Mouse (Mus musculus): ENCODE data around the gene Lipa. TPM values are rescaled to one million over a fixed set of nuclear protein-coding genes. Genes with fewer than 3 reads are reported as not detected.

Gene Lipa
- total RNA-seq, 2 experiments from 2014 or later = 16.6 to 20.0 TPM

DNA sequence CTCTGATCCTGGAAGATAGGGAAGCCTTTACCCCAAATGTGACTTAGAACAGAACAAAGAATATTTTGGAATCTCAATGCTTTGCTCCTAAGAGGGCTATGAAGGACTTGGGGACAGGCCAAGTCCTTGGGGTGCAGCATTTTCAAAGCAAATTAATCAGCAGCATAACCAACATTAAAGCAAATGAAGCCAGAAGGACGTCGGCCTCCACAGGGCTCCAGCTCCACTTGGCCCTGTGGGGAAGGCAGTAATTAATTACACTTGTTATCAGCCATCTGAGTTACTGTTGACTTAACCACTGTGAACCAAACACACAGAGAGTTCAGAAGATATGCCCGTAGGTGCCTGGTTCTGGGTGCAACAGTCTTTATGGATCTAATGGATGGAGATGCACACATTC is 8.5 kb downstream of the Lipa start:
- Histone ChIP-seq H3K27ac (no peak overlapping the region), H3K4me3 (no peak overlapping the region)
- no peak for DNase-seq (ENCODE audit: low spot score in 2 of 2)
- no peak for TF ChIP-seq CTCF (conservative IDR thresholded peaks at IDR 0.05)

DNA sequence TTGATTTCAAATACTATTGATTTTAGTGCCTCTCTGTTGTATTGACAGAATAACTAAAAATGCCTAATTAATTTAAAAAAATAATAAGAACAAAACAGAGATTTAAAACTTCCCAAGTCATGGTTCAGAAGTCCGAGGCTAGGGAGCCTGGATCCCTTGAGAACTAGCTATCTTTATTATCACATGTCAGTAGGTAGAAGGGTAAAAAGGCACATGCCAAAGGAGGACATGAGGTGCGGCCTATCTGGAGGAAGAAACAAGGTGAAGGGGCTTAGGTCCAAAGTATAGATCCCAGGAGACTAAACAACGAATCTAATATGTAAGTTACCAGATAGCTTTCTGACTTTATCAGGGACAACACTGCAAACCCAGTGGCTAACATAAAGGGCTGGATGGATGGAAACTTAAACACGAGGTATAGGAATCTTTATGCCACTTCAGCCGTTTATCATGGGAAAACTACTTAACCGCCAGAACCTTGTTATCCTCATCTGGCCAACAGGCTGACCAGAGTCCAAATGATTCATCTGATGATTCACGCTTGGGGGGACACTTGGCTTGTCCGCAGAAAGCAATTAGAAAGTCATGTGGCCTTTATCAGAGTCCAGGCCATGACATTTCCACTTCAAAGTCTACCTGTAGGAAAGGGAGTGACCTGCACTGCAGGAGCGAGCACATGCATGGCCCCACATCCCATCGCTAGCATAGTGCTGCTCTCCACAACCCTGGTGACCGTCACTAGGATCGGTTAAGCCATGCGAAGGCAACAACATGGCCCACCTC is 9.3 kb downstream of the Lipa start:
- no peak for TF ChIP-seq CTCF (conservative IDR thresholded peaks at IDR 0.05)
- Histone ChIP-seq H3K27ac (no peak overlapping the region), H3K4me3 (no peak overlapping the region)
- no peak for DNase-seq (ENCODE audit: low spot score in 2 of 2)

DNA sequence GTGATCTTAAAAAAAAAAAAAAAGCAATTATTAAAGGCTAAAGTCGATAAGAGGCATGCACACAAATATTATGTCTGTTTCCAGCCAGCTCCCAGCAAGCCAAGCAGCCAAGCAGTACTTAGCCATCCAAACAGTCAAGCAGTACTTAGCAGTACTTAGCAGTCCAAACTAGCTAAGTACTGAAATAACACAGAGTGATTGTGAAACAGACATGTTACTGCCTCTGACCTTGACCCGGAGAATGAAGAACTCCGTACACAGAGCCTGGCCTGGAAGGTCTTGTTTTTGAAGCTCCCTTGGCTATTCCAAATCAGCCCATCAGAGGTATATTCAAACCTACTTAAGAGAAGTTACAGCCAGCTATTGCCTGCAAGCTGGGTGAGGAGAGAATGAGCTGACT is 10.1 kb downstream of the Lipa start:
- Histone ChIP-seq H3K4me3 (no peak overlapping the region), H3K27ac (no peak overlapping the region)
- no peak for TF ChIP-seq CTCF (conservative IDR thresholded peaks at IDR 0.05)
- DNase-seq (ENCODE audit: low spot score in 2 of 2) = no peak

DNA sequence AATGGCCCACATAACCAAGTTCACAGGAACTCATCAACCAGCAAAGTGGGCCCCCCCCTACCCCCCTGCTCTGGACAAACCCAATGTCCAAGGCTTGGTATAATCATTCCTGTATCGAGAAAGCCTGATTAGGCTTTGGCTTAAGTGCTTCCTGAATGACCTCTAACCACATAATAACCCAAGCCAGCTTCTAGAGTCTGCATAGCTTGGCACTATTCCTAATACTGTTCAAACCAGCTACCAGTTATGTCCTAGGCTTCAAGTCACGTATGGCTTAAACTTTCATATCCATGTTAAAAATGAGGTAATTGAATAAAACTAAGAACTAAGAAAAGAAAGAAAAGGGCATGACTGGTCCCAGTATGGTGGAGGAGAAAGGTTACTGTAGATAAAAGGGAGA is 10.9 kb downstream of the Lipa start:
- Histone ChIP-seq H3K27ac (no peak overlapping the region), H3K4me3 (no peak overlapping the region)
- no peak for TF ChIP-seq CTCF (conservative IDR thresholded peaks at IDR 0.05)
- DNase-seq (ENCODE audit: low spot score in 2 of 2) = no peak

DNA sequence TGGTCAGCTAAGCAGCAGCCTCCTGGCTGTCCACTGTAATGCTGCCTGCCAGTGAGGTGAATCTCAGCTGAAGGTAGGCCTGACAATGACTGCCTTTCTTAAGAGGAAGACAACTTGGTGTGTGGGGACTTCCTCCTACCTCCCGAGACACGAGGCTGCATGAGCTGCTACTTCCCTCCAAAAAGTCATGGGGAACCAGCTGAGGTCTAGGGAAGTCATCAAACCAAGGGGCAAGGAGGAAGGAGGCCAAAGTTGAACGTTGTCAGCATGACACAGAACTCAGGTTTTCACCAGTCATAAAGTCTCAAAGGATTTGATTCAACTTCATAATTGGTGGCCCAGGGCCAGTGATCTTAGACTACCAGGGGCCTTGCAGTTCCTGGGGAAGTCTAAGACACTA is 11.6 kb downstream of the Lipa start:
- H3K27ac ChIP-seq = no peak overlapping the region
- TF ChIP-seq CTCF (conservative IDR thresholded peaks at IDR 0.05) = no peak
- no peak overlapping the region for H3K4me3 ChIP-seq
- DNase-seq (ENCODE audit: low spot score in 2 of 2) = no peak

DNA sequence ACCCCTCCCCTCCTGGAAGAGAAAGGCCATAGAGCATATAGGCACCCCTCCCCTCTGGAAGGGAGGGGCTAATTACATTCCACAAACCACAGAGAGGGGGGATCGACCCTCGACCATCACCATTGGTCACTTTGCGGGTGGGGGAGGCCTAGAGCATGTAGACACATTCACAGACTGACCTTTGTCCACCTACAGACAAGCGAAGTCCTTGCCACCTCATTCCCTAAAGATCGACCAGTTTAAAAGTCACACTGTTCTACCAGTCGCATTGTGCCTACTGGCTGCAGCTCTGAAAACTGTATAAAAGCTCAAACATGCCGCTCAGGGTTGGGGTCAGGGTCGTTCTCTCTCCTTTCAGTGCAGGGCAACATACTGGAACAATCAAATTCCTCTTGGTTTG is 15.7 kb downstream of the Lipa start:
- no peak for TF ChIP-seq CTCF (conservative IDR thresholded peaks at IDR 0.05)
- DNase-seq (ENCODE audit: low spot score in 2 of 2) = no peak
- no peak overlapping the region for H3K4me3 ChIP-seq
- no peak overlapping the region for H3K27ac ChIP-seq

DNA sequence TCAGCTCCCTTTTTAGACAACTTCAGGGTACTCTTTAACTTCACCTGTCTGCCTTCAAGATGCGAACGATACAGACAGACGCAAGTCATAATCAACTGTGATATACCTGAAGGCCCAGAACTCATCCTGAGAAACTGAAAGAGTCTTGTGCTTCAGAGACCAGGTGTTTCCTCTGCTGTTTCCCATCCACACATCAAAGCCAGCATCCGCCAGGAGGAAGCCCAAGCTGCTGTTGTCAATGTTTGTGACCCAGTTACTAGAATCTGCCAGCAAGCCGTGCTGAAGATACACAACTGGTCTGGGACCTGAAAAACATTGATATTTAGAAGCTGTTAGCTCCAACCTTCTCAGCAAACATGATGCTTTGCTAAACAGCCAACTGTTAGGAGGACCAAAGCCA is 16.6 kb downstream of the Lipa start:
- no peak for TF ChIP-seq CTCF (conservative IDR thresholded peaks at IDR 0.05)

DNA sequence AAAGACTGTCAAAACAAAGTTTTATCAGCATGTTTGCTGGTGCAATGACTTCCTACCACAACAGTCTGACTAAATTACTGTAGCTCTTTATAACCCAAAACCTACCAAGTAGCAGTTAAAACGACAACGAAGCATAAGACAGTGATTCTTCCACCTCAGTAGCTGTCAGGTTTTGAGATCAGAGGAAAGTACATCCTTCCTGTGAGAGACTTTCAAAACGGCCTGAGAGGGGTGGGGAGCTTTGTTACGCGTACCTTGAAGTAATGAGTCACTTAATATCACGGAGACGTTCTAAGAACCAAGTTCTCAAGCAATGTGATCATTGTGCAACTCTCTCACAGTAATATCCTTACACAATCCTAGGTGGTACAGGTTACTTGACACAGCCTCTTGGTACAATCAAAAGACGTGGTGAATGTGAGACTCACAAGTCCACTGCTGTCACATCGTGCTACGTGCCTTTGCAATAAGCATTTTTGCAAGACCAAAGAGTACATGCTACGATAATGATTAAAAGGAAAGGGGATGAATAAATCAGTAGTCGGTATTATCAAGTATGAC is 22.0 kb downstream of the Lipa start:
- TF ChIP-seq CTCF (conservative IDR thresholded peaks at IDR 0.05) = no peak
- H3K4me3 ChIP-seq = no peak overlapping the region
- no peak overlapping the region for H3K27ac ChIP-seq
- DNase-seq (ENCODE audit: low spot score in 2 of 2) = no peak

More for the DNA sequence above, 16.6 kb downstream of the Lipa start:
- no peak overlapping the region for H3K4me3 ChIP-seq
- DNase-seq (ENCODE audit: low spot score in 2 of 2) = no peak
- H3K27ac ChIP-seq = no peak overlapping the region

DNA sequence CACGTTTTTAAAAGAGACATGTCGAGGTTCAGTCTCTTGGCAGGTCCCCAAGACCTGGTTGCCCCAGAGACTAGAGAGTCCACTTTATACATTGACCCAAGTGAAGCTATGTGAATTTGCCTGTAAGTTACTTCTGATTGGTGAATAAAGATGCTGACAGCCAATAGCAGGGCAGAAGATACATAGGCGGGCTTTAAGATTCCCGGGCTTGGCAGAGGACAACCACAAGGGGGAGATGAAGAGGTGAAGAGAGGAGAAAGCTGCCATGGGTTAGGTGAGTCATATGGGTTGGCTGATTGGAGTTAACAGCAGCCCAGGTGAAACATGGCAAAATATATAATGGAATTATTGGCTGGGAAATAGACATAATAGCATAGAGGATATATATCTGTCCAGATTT is 26.5 kb downstream of the Lipa start:
- Histone ChIP-seq H3K4me3 (no peak overlapping the region), H3K27ac (no peak overlapping the region)
- DNase-seq (ENCODE audit: low spot score in 2 of 2) = peak; percentile 51 to 63
- peak; percentile 81 for TF ChIP-seq CTCF (conservative IDR thresholded peaks at IDR 0.05)

DNA sequence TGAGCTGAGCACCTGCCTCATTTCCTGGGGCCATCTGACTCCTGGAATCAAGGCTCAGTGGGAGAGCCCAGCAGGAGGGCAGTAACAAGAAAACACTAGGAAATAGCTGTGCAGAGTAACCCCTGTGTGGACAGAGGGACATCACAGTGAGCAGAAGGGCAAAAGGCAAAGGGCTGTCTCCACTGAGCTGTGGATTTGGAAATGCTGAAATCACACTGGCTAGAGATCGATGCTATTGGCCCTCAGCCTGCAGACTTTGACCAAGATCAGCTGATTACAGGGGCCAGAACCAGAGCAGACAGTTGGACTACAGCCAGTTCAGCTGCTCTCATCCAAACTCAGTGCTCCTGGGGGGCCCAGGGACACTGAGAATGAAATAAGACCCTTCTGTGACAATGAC is 30.9 kb downstream of the Lipa start:
- Histone ChIP-seq H3K27ac (no peak overlapping the region), H3K4me3 (no peak overlapping the region)
- no peak for DNase-seq (ENCODE audit: low spot score in 2 of 2)
- TF ChIP-seq CTCF (conservative IDR thresholded peaks at IDR 0.05) = no peak

DNA sequence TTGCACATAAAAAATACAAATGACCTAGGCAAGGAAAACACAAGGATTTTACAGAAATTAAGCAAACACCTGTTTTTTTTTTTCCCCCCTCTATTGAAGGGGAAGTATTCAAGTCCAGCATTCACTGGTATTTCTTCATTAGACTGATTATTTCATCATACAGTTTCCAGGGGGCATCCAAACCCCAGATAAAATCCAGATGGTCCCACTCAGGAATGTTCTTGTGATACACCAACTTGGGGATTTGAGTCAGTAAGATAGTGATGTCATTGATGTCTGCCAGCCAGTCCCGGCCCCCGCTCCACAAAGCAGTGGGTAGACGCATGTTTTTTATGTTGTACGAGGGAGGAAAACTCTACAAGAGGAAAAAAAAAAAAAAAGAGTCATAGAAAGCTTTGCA is 33.4 kb downstream of the Lipa start:
- no peak overlapping the region for H3K4me3 ChIP-seq
- peak in 1 of 2 experiments; percentile 29 for DNase-seq (ENCODE audit: low spot score in 2 of 2)
- TF ChIP-seq CTCF (conservative IDR thresholded peaks at IDR 0.05) = no peak
- H3K27ac ChIP-seq = no peak overlapping the region

DNA sequence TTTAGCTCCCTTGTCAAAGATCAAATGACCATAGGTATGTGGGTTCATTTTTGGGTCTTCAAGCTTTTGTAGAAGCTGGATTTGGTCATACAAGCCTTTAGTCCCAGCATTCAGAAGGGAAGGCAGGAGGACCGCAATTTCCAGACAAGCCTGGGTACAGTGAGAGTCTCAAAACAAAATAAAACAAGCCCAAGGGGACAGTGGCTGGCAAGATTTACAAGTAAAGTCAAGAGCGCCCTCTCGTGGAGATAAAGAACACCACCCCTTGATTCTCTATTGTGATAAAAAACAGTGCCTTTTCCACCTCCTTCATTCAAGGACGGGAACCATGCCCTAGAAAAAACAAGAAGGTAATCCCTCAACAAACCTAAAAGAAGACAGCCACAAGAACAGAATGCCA is 43.7 kb downstream of the Lipa start:
- TF ChIP-seq CTCF (conservative IDR thresholded peaks at IDR 0.05) = peak; percentile 78
- H3K27ac ChIP-seq = no peak overlapping the region
- H3K4me3 ChIP-seq = no peak overlapping the region
- DNase-seq (ENCODE audit: low spot score in 2 of 2) = peak; percentile 40 to 56

DNA sequence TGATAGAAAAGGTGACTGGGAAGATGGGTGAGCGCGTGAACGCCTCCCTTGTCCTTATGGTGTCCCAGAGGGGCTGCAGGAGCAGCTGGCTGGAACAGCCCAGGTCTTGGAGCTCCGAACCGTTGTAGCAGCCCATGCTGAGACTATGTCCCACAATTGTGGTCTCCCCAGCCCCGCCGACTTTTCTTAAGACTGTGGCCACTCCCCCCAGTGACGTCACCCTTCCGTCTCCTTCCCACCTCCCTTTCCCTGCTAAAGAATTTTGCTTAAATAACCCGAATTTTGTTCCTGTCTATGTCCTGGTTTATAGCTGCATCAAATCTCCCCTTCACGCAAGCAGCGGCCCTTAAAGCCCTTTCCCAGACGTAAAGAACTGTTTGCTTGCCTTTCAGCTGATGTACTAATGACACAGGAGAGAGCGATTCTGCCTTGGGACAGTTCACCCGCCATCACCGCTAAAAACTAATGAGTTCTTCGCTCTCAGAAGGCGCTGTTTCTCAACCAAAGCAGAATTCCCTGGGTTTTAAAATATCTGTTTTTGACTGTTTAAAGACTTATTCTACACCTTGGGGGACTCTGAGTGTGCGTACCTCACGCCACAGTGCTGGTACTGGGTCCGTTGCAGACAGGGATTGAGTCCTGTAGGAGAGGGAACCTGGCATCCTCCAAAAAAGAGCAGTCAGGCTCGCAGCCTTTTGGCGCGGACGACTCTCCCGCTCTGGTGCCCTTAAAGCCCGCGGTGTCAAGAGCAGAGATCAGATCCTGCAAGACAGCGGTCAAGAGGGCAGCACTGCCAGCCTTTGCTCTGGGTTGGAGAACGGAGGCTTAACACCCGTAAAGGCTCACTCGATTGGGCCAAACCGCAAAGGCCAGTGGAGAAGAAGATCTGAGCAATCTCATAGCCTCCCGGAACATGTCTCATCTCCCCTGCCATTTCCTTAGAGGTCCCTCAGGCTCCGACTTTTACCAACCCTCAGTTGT is 52.0 kb downstream of the Lipa start, which contains the start of gene Ch25h:
TSS of gene Ch25h (minus strand) at position 174 of the 981 bp plus-strand sequence.
- DNase-seq (ENCODE audit: low spot score in 2 of 2) = peak in 1 of 2 experiments; percentile 13

More for the DNA sequence above, 52.0 kb downstream of the Lipa start, which contains the start of gene Ch25h:
- peak within 1 kb of the TSS; percentile 56 for H3K4me3 ChIP-seq
- no peak for TF ChIP-seq CTCF (conservative IDR thresholded peaks at IDR 0.05)
- H3K27ac ChIP-seq = no peak within 1 kb of the TSS

All from layer of hippocampus, adult 2 months (tissue).